Mouse (Mus musculus): Measurements from ENCODE around the gene Ppp1ca. TPM values are rescaled to one million over a fixed set of nuclear protein-coding genes. Genes with fewer than 3 reads are reported as not detected.

Ppp1ca gene
- polyA plus RNA-seq, 1 experiment from 2014 or later = 589 TPM

GRCm38 (mm10) chr19:4156771-4157170 is 35.1 kb upstream of the Ppp1ca start:
- Histone ChIP-seq H3K27me3 (replicated peaks) (no peaks in the 10 kb centered on the region), H3K36me3 (peaks cover 70% of the 10 kb centered on the region), H3K27ac (replicated peaks) (no peak overlapping the region), H3K9me3 (replicated peaks) (no peaks in the 10 kb centered on the region), H3K4me3 (replicated peaks) (no peak overlapping the region), H3K9ac (replicated peaks) (no peak overlapping the region), H3K4me1 (peaks cover 5% of the 10 kb centered on the region; the same call in 1 of the 2 replicates), H3K4me2 (no peak overlapping the region)
- 92% methylated on average over 12 of the region's 12 CpGs for WGBS
- no peak for ATAC-seq (ENCODE audit: low FRiP score)

- Histone ChIP-seq H3K27me3 (replicated peaks) (no peaks in the 10 kb centered on the region), H3K4me3 (replicated peaks) (no peak overlapping the region), H3K9ac (replicated peaks) (no peak overlapping the region), H3K9me3 (replicated peaks) (no peaks in the 10 kb centered on the region), H3K4me1 (peaks cover 22% of the 10 kb centered on the region), H3K27ac (replicated peaks) (no peak overlapping the region), H3K36me3 (peaks cover 58% of the 10 kb centered on the region), H3K4me2 (no peak overlapping the region)
- ATAC-seq (ENCODE audit: low FRiP score) = no peak
- WGBS = 95% methylated on average over 8 of the region's 8 CpGs
Observed at GRCm38 (mm10) chr19:4159049-4159448, 32.8 kb upstream of the Ppp1ca start.

- WGBS = 7% methylated on average over 42 of the region's 42 CpGs
Observed at GRCm38 (mm10) chr19:4162646-4163542, 29.0 kb upstream of the Ppp1ca start, which contains the start of gene Rps6kb2. TSS of gene Rps6kb2 (minus strand) at chr19:4163354.

GRCm38 (mm10) chr19:4163543-4163887 is 28.4 kb upstream of the Ppp1ca start:
- H3K4me3 ChIP-seq (replicated peaks) = peak overlapping the region; percentile 59
- ATAC-seq (ENCODE audit: low FRiP score) = 0 out of 2 replicates have a peak, but pooled peaks have one; percentile 9
- no peaks in the 10 kb centered on the region for H3K27me3 ChIP-seq (replicated peaks)
- peak overlapping the region; percentile 88 for H3K27ac ChIP-seq (replicated peaks)
- peaks cover 23% of the 10 kb centered on the region for H3K4me1 ChIP-seq
- H3K36me3 ChIP-seq = peaks cover 30% of the 10 kb centered on the region
- 39% methylated on average over 4 of the region's 4 CpGs for WGBS
- H3K9me3 ChIP-seq (replicated peaks) = no peaks in the 10 kb centered on the region
- peak overlapping the region; percentile 74 for H3K9ac ChIP-seq (replicated peaks)
- peak overlapping the region; percentile 93 for H3K4me2 ChIP-seq

More at GRCm38 (mm10) chr19:4162646-4163542, 29.0 kb upstream of the Ppp1ca start, which contains the start of gene Rps6kb2:
- Histone ChIP-seq H3K9me3 (replicated peaks) (no peaks in the 10 kb centered on the region), H3K9ac (replicated peaks) (peak within 1 kb of the TSS; percentile 74), H3K27ac (replicated peaks) (peak within 1 kb of the TSS; percentile 88), H3K27me3 (replicated peaks) (no peaks in the 10 kb centered on the region), H3K4me2 (peak within 1 kb of the TSS; percentile 93), H3K4me3 (replicated peaks) (peak within 1 kb of the TSS; percentile 59), H3K36me3 (peaks cover 36% of the 10 kb centered on the region), H3K4me1 (peaks cover 23% of the 10 kb centered on the region)
- peak; percentile 90 for ATAC-seq (ENCODE audit: low FRiP score)

GRCm38 (mm10) chr19:4164100-4164499 is 27.8 kb upstream of the Ppp1ca start:
- Histone ChIP-seq H3K9me3 (replicated peaks) (no peaks in the 10 kb centered on the region), H3K4me1 (peaks cover 23% of the 10 kb centered on the region), H3K27ac (replicated peaks) (peak overlapping the region; percentile 88), H3K4me2 (peak overlapping the region; percentile 93; the same call in 1 of the 2 replicates), H3K36me3 (peaks cover 24% of the 10 kb centered on the region), H3K27me3 (replicated peaks) (no peaks in the 10 kb centered on the region), H3K4me3 (replicated peaks) (no peak overlapping the region), H3K9ac (replicated peaks) (0 out of 2 replicates have a peak overlapping the region, but pooled peaks have one; percentile 74)
- ATAC-seq (ENCODE audit: low FRiP score) = no peak
- WGBS = 89% methylated on average over 3 of the region's 3 CpGs

GRCm38 (mm10) chr19:4164721-4165120 is 27.1 kb upstream of the Ppp1ca start:
- Histone ChIP-seq H3K4me2 (no peak overlapping the region), H3K9ac (replicated peaks) (no peak overlapping the region), H3K36me3 (peaks cover 18% of the 10 kb centered on the region), H3K27ac (replicated peaks) (no peak overlapping the region), H3K4me3 (replicated peaks) (no peak overlapping the region), H3K9me3 (replicated peaks) (no peaks in the 10 kb centered on the region), H3K27me3 (replicated peaks) (no peaks in the 10 kb centered on the region), H3K4me1 (peaks cover 26% of the 10 kb centered on the region)
- no peak for ATAC-seq (ENCODE audit: low FRiP score)
- WGBS = 74% methylated on average over 2 of the region's 2 CpGs

GRCm38 (mm10) chr19:4166678-4167476 is 25.0 kb upstream of the Ppp1ca start:
- no peaks in the 10 kb centered on the region for H3K36me3 ChIP-seq
- no peak overlapping the region for H3K4me3 ChIP-seq (replicated peaks)
- H3K27ac ChIP-seq (replicated peaks) = no peak overlapping the region
- H3K4me1 ChIP-seq = peaks cover 28% of the 10 kb centered on the region
- no peak for ATAC-seq (ENCODE audit: low FRiP score)
- no peaks in the 10 kb centered on the region for H3K9me3 ChIP-seq (replicated peaks)
- no peaks in the 10 kb centered on the region for H3K27me3 ChIP-seq (replicated peaks)
- no peak overlapping the region for H3K9ac ChIP-seq (replicated peaks)
- WGBS = 77% methylated on average over 9 of the region's 9 CpGs
- H3K4me2 ChIP-seq = no peak overlapping the region

GRCm38 (mm10) chr19:4169378-4169784 is 22.5 kb upstream of the Ppp1ca start:
- peak; percentile 95 for ATAC-seq (ENCODE audit: low FRiP score)
- H3K4me1 ChIP-seq = peaks cover 13% of the 10 kb centered on the region
- H3K9me3 ChIP-seq (replicated peaks) = no peaks in the 10 kb centered on the region
- WGBS = under 1% methylated on average over 43 of the region's 43 CpGs
- peak overlapping the region; percentile 93 for H3K27ac ChIP-seq (replicated peaks)
- H3K4me2 ChIP-seq = peak overlapping the region; percentile 89
- H3K36me3 ChIP-seq = no peaks in the 10 kb centered on the region
- H3K27me3 ChIP-seq (replicated peaks) = no peaks in the 10 kb centered on the region
- peak overlapping the region; percentile 76 for H3K9ac ChIP-seq (replicated peaks)
- peak overlapping the region; percentile 47 for H3K4me3 ChIP-seq (replicated peaks)

- ATAC-seq (ENCODE audit: low FRiP score) = peak; percentile 53
- 7% methylated on average over 26 of the region's 27 CpGs for WGBS
- Histone ChIP-seq H3K4me2 (peak overlapping the region; percentile 89), H3K9ac (replicated peaks) (peak overlapping the region; percentile 76), H3K36me3 (no peaks in the 10 kb centered on the region), H3K9me3 (replicated peaks) (no peaks in the 10 kb centered on the region), H3K27me3 (replicated peaks) (no peaks in the 10 kb centered on the region), H3K27ac (replicated peaks) (peak overlapping the region; percentile 93), H3K4me1 (peaks cover 13% of the 10 kb centered on the region), H3K4me3 (replicated peaks) (peak overlapping the region; percentile 47)
Observed at GRCm38 (mm10) chr19:4169810-4170209, 22.1 kb upstream of the Ppp1ca start.

GRCm38 (mm10) chr19:4170723-4171392 is 21.0 kb upstream of the Ppp1ca start:
- Histone ChIP-seq H3K4me3 (replicated peaks) (no peak overlapping the region), H3K9ac (replicated peaks) (no peak overlapping the region), H3K9me3 (replicated peaks) (no peaks in the 10 kb centered on the region), H3K27ac (replicated peaks) (no peak overlapping the region), H3K4me2 (no peak overlapping the region), H3K36me3 (no peaks in the 10 kb centered on the region), H3K4me1 (peaks cover 22% of the 10 kb centered on the region), H3K27me3 (replicated peaks) (no peaks in the 10 kb centered on the region)
- ATAC-seq (ENCODE audit: low FRiP score) = no peak
- 91% methylated on average over 10 of the region's 10 CpGs for WGBS

Measured in neural tube, embryonic 15.5 days (tissue).